Mouse (Mus musculus): ENCODE measurements around the gene Dock10. TPM values are rescaled to one million over a fixed set of nuclear protein-coding genes. Genes with fewer than 3 reads are reported as not detected.

Dock10 gene
- total RNA-seq, 2 experiments from 2014 or later: 31.1 to 33.7 TPM

DNA sequence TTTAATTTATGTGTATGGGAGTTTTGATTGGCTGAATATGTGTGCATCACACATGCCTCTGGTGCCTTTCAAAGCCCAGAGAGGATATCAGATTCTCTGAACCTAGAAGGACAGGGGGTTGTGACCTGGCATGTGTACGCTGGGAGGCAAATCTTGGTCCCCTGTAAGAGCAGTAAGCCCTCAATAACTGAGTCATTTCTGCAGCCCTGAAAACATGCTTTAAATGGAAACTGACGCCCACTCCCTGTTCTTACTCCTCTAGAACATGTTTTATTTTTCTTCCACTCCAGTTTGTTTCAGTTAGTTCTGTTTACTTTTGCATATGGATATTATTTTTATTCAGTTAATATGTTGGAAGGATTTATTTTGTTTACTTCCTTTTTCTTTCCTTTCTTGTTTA lies 139.2 kb downstream of the Dock10 start:
- DNase-seq (ENCODE audit: low spot score in 2 of 2): no peak

DNA sequence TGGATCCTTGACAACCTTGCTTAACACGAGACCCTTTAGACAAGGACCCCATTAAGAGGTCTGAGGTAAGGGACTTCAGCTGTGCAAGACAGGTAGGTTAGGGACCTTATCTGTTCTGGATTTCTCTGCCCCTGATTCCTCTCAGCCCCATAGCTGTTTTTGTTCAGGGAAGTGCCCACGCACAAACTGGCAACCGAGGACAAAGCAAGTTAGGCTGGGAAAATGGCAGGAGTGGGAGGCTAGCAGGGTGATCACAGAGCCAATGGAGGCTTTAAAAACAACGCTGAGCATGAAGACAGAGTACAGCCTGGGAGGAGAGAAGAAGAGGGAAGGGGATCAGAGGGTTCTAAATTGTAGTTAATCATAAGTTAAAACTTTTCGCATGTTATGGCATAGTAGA lies 141.7 kb downstream of the Dock10 start:
- no peak for DNase-seq (ENCODE audit: low spot score in 2 of 2)

- no peak for DNase-seq (ENCODE audit: low spot score in 2 of 2)
Observed at GRCm38 (mm10) chr1:80614750-80615149, 143.6 kb downstream of the Dock10 start.

- DNase-seq (ENCODE audit: low spot score in 2 of 2): no peak
Observed at GRCm38 (mm10) chr1:80613395-80614011, 144.8 kb downstream of the Dock10 start.

GRCm38 (mm10) chr1:80607546-80607945 lies 150.8 kb downstream of the Dock10 start:
- DNase-seq (ENCODE audit: low spot score in 2 of 2): no peak

- DNase-seq (ENCODE audit: low spot score in 2 of 2): no peak
Observed at GRCm38 (mm10) chr1:80606131-80606754, 152.1 kb downstream of the Dock10 start.

GRCm38 (mm10) chr1:80604332-80604731 lies 154.0 kb downstream of the Dock10 start:
- no peak for DNase-seq (ENCODE audit: low spot score in 2 of 2)

DNA sequence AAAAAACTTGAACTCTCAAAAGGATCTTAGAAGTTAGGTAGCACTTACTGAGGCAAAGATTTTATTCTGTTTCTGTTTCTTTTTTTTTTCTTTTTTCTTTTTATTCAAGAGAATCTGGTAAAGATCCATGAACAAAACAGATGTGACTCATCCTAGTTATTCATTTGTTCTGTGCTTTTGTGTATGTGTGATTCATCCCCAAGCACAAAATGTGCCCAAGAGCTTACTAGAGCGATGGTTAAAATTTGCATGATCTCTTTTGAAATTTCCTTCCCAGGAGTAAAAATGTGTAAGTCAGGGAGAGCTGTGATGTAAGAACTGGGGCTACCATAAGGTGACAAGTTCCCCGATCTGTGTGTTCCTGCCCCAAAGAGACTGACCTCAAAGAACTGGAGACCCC lies 155.2 kb downstream of the Dock10 start:
- DNase-seq (ENCODE audit: low spot score in 2 of 2): no peak

GRCm38 (mm10) chr1:80583281-80583680 lies 175.0 kb downstream of the Dock10 start:
- DNase-seq (ENCODE audit: low spot score in 2 of 2): no peak

- DNase-seq (ENCODE audit: low spot score in 2 of 2): no peak
Observed at GRCm38 (mm10) chr1:80582186-80582585, 176.1 kb downstream of the Dock10 start.

GRCm38 (mm10) chr1:80576898-80577297 lies 181.4 kb downstream of the Dock10 start:
- DNase-seq (ENCODE audit: low spot score in 2 of 2): no peak

GRCm38 (mm10) chr1:80556446-80556845 lies 201.9 kb downstream of the Dock10 start:
- no peak for DNase-seq (ENCODE audit: low spot score in 2 of 2)

DNA sequence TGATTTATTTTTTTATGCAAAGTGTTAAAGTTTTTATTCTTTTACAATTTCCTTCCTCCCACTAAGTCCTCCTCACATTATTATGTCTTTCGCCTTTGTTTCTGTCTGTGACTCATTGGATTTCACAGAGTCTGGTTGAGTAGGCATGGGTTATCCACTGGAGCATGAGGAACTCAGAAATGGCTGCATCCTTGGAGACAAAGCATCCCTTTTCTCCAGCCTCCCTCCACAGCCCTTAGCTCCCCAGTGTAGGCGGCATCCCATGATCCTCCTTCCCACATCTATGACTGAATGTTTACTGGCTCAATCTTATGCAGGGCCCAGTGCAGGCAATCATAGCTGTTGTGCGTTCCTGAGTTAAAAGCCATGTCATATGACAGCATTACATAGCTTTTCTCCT lies 216.8 kb downstream of the Dock10 start:
- no peak for DNase-seq (ENCODE audit: low spot score in 2 of 2)

DNA sequence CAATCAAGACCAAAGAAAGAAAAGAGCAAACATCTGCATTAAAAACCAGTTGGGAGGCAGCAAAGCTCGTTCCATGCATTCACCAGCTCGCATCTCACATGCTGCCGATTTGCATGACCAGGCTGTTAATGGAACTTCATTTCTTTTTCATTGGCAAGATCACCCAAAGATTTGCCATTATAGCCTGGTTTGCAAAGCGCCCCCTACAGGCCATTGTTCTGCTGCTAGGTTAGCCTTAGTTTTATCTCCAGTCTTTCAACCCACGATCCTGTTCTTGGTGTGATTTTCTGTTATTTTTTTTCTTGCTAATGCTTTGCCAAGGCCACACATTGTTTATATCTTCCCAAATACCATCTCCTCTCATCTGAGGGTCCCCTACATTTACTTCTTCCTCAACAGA lies 236.1 kb downstream of the Dock10 start:
- no peak for DNase-seq (ENCODE audit: low spot score in 2 of 2)

DNA sequence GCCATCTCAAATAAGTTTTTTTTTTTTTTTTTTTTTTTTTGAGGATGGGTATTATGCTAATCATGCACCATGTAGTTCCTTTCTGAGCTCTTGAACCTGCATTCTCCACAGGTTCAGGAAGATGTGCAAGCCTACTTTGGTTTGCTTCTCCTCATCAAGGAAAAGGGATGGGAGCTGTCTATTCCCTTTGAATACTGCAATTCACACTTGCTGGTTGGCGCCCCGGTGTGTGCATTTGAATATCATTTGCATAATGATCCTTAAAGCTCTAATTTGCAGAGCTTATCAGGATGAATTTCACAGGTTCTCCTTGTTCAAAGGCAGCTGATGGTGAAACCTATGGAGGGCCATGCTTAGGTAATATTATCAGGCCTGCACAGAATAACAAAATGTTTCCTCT lies 237.9 kb downstream of the Dock10 start:
- DNase-seq (ENCODE audit: low spot score in 2 of 2): no peak

DNA sequence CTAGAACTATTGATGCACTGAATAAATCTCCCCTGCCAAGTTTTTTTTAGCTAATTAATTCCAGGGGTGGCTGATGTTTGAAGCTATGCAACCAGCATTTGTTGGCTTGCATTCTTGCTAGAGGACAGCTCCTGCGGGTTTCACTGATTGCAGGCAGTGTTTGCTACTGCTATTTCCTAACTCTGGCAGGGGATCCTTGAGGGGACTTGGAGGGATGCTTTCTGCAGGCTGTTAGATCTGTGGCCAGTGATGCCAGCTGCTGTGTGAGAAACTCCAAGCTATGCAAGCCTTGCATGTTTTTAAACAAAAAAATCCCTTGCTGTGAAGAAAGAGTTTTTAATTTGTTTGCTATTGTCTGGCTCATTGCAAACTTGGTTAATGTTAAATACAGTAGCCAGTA lies 238.4 kb downstream of the Dock10 start:
- no peak for DNase-seq (ENCODE audit: low spot score in 2 of 2)

GRCm38 (mm10) chr1:80515836-80516235 lies 242.5 kb downstream of the Dock10 start:
- no peak for DNase-seq (ENCODE audit: low spot score in 2 of 2)

DNA sequence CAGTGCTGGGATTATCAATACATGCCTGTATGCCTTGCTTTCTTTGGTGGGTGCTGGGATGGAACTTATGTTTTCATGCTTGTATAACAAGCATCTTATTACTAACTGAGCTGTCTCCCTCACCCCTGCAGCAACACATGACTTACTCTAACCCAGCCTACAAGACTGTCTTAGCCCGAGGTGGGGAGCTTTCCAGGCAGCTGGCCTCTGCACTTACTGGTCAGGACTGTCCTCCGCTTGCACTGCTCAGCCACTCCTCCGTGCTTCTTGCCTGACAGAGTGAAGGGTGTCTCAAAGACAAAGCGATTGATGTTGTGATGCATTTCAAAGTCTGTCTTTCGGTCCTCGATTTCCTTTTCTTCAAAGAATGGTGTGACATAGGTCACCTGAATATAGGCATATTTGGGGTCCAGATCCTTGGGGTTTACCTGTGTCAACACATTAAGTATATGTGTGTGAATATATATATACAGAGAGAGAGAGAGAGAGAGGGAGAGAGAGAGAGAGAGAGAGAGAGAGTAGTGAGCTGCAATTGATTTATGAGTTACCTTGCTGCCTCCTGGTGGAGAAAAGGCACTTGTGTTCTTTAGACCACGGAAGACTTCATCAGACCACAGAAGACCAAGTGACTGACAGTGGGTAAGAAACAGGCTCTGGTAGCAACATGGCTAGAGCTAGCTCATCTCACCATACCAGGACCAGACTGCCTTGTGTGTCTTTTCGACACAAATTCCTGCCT lies 245.9 kb downstream of the Dock10 start:
- no peak for DNase-seq (ENCODE audit: low spot score in 2 of 2)

DNA sequence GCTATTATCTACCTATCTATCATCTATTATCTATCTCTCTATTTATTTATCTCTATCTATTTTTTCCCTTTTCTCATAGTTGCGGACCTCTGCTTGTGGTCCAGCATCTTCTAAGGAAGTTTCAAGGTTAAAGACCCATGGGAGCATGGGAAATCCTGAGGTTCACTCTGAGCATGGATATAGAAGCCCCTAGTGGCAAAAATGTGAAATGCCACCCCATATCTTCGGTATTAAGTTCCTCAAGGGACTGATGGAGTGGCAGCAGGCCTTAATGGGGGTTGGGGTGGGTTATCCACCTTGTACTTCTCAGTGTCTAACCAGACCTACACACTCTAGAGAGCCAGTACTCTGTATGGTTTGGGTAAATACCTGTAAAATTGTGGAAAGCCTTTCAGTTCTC lies 253.6 kb downstream of the Dock10 start:
- DNase-seq (ENCODE audit: low spot score in 2 of 2): no peak

- no peak for DNase-seq (ENCODE audit: low spot score in 2 of 2)
Observed at GRCm38 (mm10) chr1:80504081-80504480, 254.2 kb downstream of the Dock10 start.

DNA sequence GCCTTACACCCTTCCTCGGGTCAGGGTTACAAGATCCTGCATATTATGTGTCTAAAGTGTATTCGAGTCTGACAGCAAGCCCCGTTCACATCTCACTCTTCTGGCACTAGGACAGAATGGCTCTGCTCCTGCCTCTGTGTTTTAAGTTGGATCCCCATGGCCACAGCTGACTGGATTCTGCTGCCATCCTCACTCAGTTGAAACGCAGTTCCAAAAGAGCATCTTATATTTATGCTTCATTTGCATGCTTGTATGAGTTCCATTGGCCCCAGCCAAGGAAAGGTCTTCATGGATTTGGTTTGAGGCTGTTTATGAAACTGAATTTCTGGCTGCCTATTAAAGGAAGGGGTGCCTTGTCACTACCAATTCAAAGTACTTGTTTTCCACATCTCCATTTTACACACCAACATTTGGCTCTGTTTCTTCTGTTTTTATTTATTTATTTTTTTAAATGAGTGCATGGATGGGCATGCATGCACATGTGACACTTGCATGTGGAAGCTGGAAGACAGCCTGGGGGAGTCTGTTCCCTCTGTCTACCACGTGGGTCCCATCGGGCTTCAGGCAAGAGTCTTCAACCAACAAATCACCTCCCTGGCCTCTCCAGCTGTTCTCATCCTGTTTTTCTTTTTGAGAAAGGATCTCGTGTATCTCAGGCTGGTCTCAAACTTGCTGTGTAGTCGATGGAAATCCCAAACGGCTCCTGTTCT lies 255.7 kb downstream of the Dock10 start:
- DNase-seq (ENCODE audit: low spot score in 2 of 2): no peak

- no peak for DNase-seq (ENCODE audit: low spot score in 2 of 2)
Observed at GRCm38 (mm10) chr1:80499264-80499663, 259.1 kb downstream of the Dock10 start.

Data from adrenal gland, postnatal 4 days (tissue).